Mouse (Mus musculus): ENCODE results near the gene Mrc1. TPM values are rescaled to one million over a fixed set of nuclear protein-coding genes. Genes with fewer than 3 reads are reported as not detected.

Gene Mrc1
- total and polyA plus RNA-seq, 2 experiments from 2014 or later, result 2.6 to 10.7 TPM

DNA sequence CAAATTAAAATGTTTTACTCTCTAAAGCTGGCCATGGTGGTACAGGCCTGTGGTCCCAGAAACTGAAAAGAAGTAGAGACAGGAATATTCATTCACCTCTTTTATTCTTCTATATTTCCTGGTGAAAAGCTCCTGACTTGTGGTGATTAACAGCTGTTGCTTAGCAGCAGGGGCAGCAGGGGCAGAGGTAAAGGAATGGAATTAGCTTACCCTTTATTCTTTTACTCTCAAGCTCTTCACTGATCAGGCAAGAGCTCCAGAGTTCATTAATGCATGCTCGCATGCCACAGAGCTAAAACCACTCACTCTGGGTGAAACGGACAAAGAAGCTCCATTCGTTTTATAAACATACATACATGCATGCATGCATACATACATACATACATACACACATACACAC lies 14.4 kb upstream of the Mrc1 start:
- no peaks in the 10 kb centered on the region for H3K36me3 ChIP-seq (replicated peaks; ENCODE audit: control insufficient read depth, insufficient read depth, low read length)
- H3K9me3 ChIP-seq (replicated peaks; ENCODE audit: control insufficient read depth, low read length), result no peaks in the 10 kb centered on the region
- H3K27ac ChIP-seq (ENCODE audit: low read depth), result no peak overlapping the region
- no peak for DNase-seq (ENCODE audit: low spot score)
- TF ChIP-seq EP300 (IDR thresholded peaks at IDR 0.05; ENCODE audit: low read depth) (no peak), CTCF (IDR thresholded peaks at IDR 0.05; ENCODE audit: low read depth) (no peak)
- no peak overlapping the region for H3K4me3 ChIP-seq (ENCODE audit: low read depth, low read length)
- 62% methylated on average over 3 of the region's 3 CpGs for WGBS
- no peaks in the 10 kb centered on the region for H3K4me1 ChIP-seq (ENCODE audit: control insufficient read depth, insufficient read depth)
- H3K9ac ChIP-seq (replicated peaks; ENCODE audit: low read depth, low read length), result no peak overlapping the region
- H3K27me3 ChIP-seq (ENCODE audit: control insufficient read depth, insufficient read depth, low read length), result no peaks in the 10 kb centered on the region
- H3K4me2 ChIP-seq (ENCODE audit: low read depth, low read length), result no peak overlapping the region
- no peak for ATAC-seq (ENCODE audit: insufficient read depth, low read depth)

DNA sequence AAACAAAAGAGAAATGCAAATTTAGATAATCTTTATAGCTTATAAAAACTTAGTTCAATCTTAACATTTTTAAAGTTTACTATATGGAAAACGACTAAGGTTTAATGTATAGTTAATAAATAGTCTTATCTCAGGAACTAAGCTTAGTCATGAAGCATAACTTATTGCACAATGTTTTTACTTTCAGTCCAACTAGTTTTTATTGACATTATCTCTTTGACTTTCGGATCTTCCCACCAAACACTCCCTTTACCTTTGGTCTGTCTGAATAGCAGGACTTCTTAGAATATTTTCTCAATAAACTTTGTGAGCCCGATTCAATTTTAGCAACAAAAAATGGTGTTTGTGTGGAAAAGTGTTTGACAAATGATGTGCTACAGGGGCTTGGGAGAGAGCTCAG lies 12.5 kb upstream of the Mrc1 start:
- DNase-seq (ENCODE audit: low spot score), result no peak
- no peaks in the 10 kb centered on the region for H3K27me3 ChIP-seq (ENCODE audit: control insufficient read depth, insufficient read depth, low read length)
- no peak overlapping the region for H3K9ac ChIP-seq (replicated peaks; ENCODE audit: low read depth, low read length)
- no peak overlapping the region for H3K4me3 ChIP-seq (ENCODE audit: low read depth, low read length)
- TF ChIP-seq CTCF (IDR thresholded peaks at IDR 0.05; ENCODE audit: low read depth), result no peak
- no peak for TF ChIP-seq EP300 (IDR thresholded peaks at IDR 0.05; ENCODE audit: low read depth)
- no peaks in the 10 kb centered on the region for H3K36me3 ChIP-seq (replicated peaks; ENCODE audit: control insufficient read depth, insufficient read depth, low read length)
- H3K27ac ChIP-seq (ENCODE audit: low read depth), result no peak overlapping the region
- no peak for ATAC-seq (ENCODE audit: insufficient read depth, low read depth)
- no peaks in the 10 kb centered on the region for H3K4me1 ChIP-seq (ENCODE audit: control insufficient read depth, insufficient read depth)
- no peak overlapping the region for H3K4me2 ChIP-seq (ENCODE audit: low read depth, low read length)
- no peaks in the 10 kb centered on the region for H3K9me3 ChIP-seq (replicated peaks; ENCODE audit: control insufficient read depth, low read length)
- 74% methylated on average over 3 of the region's 3 CpGs for WGBS

DNA sequence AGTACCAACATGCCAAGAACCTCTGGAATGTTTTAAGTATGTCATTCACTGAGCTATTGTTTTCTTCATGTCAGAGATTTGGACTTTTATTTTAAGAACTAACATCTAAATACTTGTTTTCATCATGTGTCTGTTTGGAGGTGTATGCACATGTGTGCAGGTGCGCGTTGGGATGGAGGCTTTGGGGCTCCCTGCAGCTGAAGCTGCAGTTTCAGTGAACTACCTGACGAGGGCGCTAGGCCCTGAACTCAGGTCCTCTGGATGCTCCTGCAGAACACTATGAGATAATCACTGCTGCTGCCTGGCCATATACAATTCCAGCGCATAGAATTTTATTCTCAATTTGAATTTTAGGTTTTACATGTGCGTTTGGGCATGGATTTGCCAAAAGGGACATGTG lies 11.1 kb upstream of the Mrc1 start:
- WGBS, result 76% methylated on average over 6 of the region's 6 CpGs
- no peak for ATAC-seq (ENCODE audit: insufficient read depth, low read depth)
- no peak overlapping the region for H3K4me3 ChIP-seq (ENCODE audit: low read depth, low read length)

GRCm38 (mm10) chr2:14224387-14224786 lies 4.8 kb upstream of the Mrc1 start:
- Histone ChIP-seq H3K9me3 (replicated peaks; ENCODE audit: control insufficient read depth, low read length) (no peaks in the 10 kb centered on the region), H3K27ac (ENCODE audit: low read depth) (no peak overlapping the region), H3K9ac (replicated peaks; ENCODE audit: low read depth, low read length) (no peak overlapping the region), H3K27me3 (ENCODE audit: control insufficient read depth, insufficient read depth, low read length) (no peaks in the 10 kb centered on the region), H3K4me2 (ENCODE audit: low read depth, low read length) (no peak overlapping the region), H3K4me3 (ENCODE audit: low read depth, low read length) (no peak overlapping the region), H3K36me3 (replicated peaks; ENCODE audit: control insufficient read depth, insufficient read depth, low read length) (no peaks in the 10 kb centered on the region), H3K4me1 (ENCODE audit: control insufficient read depth, insufficient read depth) (no peaks in the 10 kb centered on the region)
- ATAC-seq (ENCODE audit: insufficient read depth, low read depth), result no peak
- TF ChIP-seq EP300 (IDR thresholded peaks at IDR 0.05; ENCODE audit: low read depth) (no peak), CTCF (IDR thresholded peaks at IDR 0.05; ENCODE audit: low read depth) (no peak)
- WGBS, result 78% methylated on average over 3 of the region's 4 CpGs
- no peak for DNase-seq (ENCODE audit: low spot score)

More for the DNA sequence above, 11.1 kb upstream of the Mrc1 start:
- Histone ChIP-seq H3K27me3 (ENCODE audit: control insufficient read depth, insufficient read depth, low read length) (no peaks in the 10 kb centered on the region), H3K36me3 (replicated peaks; ENCODE audit: control insufficient read depth, insufficient read depth, low read length) (no peaks in the 10 kb centered on the region), H3K9me3 (replicated peaks; ENCODE audit: control insufficient read depth, low read length) (no peaks in the 10 kb centered on the region), H3K4me2 (ENCODE audit: low read depth, low read length) (no peak overlapping the region), H3K4me1 (ENCODE audit: control insufficient read depth, insufficient read depth) (no peaks in the 10 kb centered on the region), H3K27ac (ENCODE audit: low read depth) (no peak overlapping the region), H3K9ac (replicated peaks; ENCODE audit: low read depth, low read length) (no peak overlapping the region)
- TF ChIP-seq CTCF (IDR thresholded peaks at IDR 0.05; ENCODE audit: low read depth) (no peak), EP300 (IDR thresholded peaks at IDR 0.05; ENCODE audit: low read depth) (no peak)
- DNase-seq (ENCODE audit: low spot score), result no peak

GRCm38 (mm10) chr2:14228495-14228894 lies 697 bp upstream of the Mrc1 start:
- Histone ChIP-seq H3K9ac (replicated peaks; ENCODE audit: low read depth, low read length) (no peak overlapping the region), H3K27me3 (ENCODE audit: control insufficient read depth, insufficient read depth, low read length) (no peaks in the 10 kb centered on the region), H3K4me3 (ENCODE audit: low read depth, low read length) (no peak overlapping the region), H3K4me1 (ENCODE audit: control insufficient read depth, insufficient read depth) (peaks cover 4% of the 10 kb centered on the region; the same call in 1 of the 2 replicates), H3K4me2 (ENCODE audit: low read depth, low read length) (no peak overlapping the region), H3K9me3 (replicated peaks; ENCODE audit: control insufficient read depth, low read length) (no peaks in the 10 kb centered on the region), H3K27ac (ENCODE audit: low read depth) (no peak overlapping the region), H3K36me3 (replicated peaks; ENCODE audit: control insufficient read depth, insufficient read depth, low read length) (no peaks in the 10 kb centered on the region)
- DNase-seq (ENCODE audit: low spot score) (no peak), ATAC-seq (ENCODE audit: insufficient read depth, low read depth) (no peak)
- TF ChIP-seq CTCF (IDR thresholded peaks at IDR 0.05; ENCODE audit: low read depth) (no peak), EP300 (IDR thresholded peaks at IDR 0.05; ENCODE audit: low read depth) (no peak)
- WGBS, result 50% methylated on average over 6 of the region's 6 CpGs

- Histone ChIP-seq H3K4me1 (ENCODE audit: control insufficient read depth, insufficient read depth) (peaks cover 4% of the 10 kb centered on the region; the same call in 1 of the 2 replicates), H3K9me3 (replicated peaks; ENCODE audit: control insufficient read depth, low read length) (no peaks in the 10 kb centered on the region), H3K36me3 (replicated peaks; ENCODE audit: control insufficient read depth, insufficient read depth, low read length) (no peaks in the 10 kb centered on the region), H3K27me3 (ENCODE audit: control insufficient read depth, insufficient read depth, low read length) (no peaks in the 10 kb centered on the region), H3K27ac (ENCODE audit: low read depth) (no peak overlapping the region), H3K4me3 (ENCODE audit: low read depth, low read length) (no peak overlapping the region), H3K4me2 (ENCODE audit: low read depth, low read length) (peak overlapping the region; percentile 3; the same call in 1 of the 2 replicates), H3K9ac (replicated peaks; ENCODE audit: low read depth, low read length) (no peak overlapping the region)
- no peak for ATAC-seq (ENCODE audit: insufficient read depth, low read depth)
- DNase-seq (ENCODE audit: low spot score), result no peak
- TF ChIP-seq EP300 (IDR thresholded peaks at IDR 0.05; ENCODE audit: low read depth) (no peak), CTCF (IDR thresholded peaks at IDR 0.05; ENCODE audit: low read depth) (no peak)
- 56% methylated on average over 14 of the region's 14 CpGs for WGBS
These were observed 787 bp downstream of the Mrc1 start for GRCm38 (mm10) chr2:14229979-14230378.
